Mouse (Mus musculus): ENCODE measurements around the gene Hdac10.

- TF ChIP-seq POLR2A (IDR thresholded peaks at IDR 0.05; ENCODE audit: insufficient read depth, low read length) (no peak), CTCF (IDR thresholded peaks at IDR 0.05; ENCODE audit: low read depth, low read length) (no peak), EP300 (IDR thresholded peaks at IDR 0.05; ENCODE audit: insufficient read depth, low read depth, low read length) (no peak)
These were observed 43.1 kb upstream of the Hdac10 start for GRCm38 (mm10) chr15:89171526-89172051.
